Mouse (Mus musculus) telencephalon, adult 2 months (tissue): ENCODE results near the gene Cdrt4.

ENCODE experiments used
- DNase-seq: peaks from one replicate; pipeline ENCODE4 v3.0.0-alpha.2; 2011; ENCODE audit warnings: low read depth, low spot score

Cdrt4 gene

DNA sequence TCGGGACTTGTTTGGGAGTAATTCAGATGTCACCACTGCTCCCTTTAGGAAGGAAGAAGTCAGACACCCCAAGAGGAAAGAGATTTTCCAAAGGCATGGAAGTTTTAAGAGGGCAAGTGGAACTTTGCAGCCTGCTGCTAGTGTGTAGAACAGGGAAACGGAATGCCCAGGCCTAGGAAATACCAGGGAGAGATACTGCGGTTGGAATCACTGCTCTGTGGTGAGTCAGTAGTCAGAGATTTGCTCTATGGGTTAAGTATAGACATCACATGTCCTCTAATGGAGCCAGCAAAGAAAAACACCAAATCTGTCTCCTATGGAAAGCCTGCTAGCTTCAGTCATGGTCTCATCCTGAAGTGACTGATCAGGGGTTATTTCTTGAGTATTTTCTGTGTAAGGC is 10.8 kb upstream of the Cdrt4 start:
- no peak for DNase-seq

DNA sequence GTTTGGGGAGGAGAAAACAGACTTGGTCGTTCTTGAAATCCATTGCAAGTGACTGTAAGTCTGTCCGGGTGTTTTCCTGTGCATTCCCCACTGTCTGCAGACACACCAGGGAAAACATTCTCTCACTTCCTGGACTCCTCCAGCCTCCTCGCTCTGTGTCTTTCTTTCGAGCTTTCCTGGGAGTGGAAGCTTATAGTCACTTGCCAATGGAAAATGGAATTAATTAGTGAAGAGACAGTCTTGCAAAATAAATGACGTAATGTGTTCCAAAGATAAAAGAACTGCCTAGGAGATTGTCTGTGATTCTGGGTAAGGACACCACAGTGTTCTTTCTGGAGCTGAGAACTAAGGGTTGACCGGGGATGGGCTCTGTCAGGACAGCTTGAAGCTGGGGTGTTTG is 7.5 kb upstream of the Cdrt4 start:
- DNase-seq: no peak

DNA sequence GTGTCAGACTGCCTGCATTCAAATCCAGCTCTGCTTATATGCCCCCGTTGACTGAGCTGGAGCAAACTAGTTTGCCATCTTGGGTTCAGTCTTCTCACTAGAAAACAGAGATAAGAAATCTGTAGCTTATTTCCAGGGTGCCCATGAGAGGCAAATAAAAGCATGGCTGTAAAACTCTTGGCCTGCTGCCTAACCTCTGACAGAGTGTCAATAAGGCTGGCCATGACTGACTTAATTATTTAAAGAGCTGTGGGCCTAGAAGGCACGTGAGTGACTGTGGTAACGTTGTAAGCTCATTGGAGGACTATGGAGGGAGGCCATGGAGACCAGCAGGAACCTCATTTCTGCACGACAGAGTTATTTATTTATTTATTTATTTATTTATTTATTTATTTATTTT is 5.5 kb upstream of the Cdrt4 start:
- DNase-seq: no peak

DNA sequence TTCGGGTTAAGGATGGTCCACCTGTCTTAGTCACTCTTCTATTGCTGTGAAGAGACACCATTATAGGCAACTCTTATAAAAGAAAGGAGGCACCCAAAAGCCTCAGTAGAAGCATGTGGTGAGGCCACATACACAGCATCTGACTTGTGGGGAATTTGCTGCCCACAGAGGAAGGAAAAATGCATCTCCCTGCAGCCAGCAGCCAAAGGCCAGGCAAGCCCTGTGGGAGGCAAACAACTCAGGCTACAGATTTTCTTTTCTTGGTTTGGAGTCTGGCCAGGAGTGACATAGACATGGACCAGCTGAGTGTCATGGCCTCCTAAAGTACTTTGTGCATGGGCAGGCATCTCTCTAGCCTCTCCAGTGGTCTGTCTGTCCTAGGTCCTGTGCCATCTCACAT is 1.4 kb upstream of the Cdrt4 start:
- DNase-seq: no peak

DNA sequence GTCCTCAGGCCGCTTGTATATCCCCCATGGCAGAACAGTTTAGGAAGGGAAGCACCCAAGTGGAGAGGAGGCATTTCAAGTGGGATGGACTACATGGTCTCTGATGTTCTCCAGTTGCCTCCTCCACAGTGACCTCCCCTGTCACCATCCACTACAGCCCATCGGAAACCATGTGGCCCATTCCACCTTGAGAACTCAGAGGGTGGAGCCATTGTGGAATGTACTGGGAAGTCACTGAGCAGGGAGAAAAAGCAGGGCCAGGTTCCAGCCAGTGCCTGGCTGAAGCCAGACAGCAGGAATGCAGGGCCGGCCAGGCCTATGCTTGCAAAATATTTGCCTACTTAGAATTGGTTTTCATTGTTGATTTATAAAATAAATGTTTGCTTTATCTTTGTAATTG is 3.8 kb downstream of the Cdrt4 start:
- no peak for DNase-seq

DNA sequence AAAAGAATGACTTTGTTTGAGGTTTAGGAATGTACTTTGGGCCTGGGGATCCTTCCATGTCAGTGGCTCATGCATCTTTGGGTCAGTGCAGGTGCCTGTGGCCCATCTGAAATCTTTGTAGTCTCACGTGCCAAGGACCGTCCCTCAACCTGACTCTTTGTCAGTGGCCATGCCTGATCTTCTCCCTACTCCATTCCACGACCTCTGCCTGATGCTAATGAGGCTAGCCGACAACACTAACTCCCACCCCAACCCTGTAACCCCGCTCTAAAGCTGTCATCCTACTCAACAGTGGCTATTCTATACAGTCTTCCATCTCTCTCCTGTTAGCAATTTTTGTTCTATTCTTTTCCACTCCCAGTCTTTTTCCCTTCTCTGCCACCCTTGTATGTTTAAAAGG is 4.2 kb downstream of the Cdrt4 start:
- no peak for DNase-seq

DNA sequence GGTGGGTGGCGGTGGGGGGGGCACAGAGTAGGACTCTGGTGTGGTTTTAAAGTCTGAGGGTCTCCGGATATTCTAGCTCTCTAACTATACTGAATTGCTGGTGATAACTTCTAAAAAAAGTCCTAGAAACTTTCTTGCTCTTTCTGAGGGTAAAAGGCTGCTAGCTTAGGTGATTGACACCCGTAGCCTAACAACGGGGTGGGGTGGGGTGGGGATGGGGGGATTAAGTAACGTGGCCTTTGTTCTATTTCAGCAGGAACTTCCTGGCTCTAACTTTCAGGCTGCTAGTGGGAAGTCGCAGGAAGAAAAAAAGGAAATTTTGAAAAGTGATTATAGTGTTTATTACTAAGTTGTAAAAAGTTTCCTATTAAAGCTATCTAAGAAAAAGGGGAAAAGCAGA is 4.8 kb downstream of the Cdrt4 start:
- DNase-seq: no peak

DNA sequence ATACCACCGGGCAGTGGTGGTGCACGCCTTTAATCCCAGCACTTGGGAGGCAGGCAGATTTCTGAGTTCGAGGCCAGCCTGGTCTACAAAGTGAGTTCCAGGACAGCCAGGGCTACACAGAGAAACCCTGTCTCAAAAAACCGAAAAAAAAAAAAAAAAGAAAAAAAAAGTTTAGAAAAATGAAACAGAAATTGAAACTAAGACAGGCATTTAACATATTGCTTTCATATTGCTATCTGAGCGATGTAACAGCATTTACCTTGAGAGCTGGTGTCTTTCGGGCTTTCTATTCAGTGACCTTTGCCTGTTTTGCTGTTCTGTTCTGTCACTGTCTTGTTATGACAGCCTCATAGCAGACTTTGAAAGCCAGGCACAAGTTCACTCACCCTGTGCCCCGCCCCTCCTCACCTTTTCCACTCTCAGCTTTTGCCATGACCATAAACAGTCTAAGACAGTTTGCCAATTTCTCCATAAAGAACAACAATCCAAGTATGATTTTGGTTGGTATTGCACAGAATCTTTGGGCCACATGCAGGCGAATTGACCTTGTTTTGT is 6.7 kb downstream of the Cdrt4 start:
- no peak for DNase-seq

DNA sequence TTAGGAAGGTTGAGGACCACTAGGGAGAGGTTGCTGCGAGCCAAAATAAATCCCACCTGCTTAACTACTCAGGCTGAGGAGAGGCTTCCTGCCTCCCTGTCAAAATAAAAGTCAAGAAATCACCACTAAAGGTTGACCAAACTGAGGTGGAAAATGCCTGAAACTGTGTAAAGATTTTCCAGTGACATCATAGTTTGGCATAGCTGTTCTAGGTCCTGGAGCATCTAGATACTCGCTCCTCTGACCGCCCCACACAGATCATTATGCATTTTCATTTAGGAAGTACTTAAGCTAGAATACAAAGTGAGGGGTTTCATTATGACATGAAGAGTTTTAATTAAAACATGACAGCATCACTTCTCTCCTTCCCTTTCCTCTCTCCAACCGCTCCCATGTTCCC is 12.3 kb downstream of the Cdrt4 start:
- DNase-seq: no peak

DNA sequence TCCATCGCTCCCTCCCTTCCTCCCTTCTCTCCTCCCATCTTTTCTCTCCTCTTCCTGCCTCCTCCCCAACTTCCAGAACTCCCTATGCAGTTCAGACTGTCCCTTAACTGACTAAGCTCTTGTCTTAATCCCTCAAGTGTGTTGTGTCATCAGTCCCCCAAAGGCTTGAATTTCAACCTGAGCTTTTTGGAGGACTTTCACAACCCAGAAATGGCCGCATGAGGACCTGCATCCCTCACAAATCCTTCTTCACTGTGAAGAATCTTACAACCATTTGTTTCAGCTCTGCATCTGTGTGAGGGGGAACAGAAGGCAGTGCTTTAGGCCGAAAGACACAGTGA is 15.4 kb downstream of the Cdrt4 start:
- DNase-seq: no peak

DNA sequence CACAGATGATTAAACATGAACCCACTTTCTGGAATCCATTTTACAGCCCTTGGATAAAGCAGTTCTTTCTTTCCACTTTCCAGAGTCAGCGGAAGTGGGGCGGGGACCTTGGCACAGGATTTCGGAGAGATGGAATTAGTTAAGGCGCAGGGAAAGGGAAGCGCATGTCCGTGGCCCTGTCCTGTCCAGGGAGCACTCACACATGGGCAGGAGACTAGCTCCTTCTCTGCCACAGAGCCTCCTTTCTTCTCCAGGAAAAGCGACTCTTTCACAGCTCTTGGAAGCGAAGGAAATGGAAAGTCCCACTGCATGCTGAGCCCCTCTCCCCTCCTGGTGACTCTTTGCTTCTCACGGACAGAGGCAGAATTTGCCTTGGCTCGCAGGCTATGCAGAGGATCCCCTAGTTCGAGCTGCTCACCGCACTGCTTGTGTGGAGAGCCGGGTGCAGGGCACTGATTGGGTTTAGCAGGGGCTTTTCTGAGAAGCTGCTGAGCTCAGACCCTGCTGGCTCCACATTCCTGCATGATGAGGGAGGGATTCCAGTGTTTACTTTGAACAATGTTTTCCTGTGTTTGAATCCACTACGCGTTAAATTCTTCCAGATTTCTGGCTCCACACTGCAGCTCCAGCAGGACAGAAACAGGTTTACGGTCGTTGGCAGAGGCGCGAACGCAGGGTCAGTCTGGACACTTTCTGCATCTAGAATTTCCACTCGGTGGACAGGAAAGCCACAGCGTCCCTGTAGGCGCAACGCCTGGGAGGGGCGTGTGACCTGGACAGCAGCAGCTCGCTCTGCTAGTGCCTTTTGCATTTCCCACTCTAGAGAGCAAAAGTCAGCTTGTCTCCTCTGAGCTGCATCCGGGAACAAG is 16.0 kb downstream of the Cdrt4 start:
- DNase-seq: no peak

DNA sequence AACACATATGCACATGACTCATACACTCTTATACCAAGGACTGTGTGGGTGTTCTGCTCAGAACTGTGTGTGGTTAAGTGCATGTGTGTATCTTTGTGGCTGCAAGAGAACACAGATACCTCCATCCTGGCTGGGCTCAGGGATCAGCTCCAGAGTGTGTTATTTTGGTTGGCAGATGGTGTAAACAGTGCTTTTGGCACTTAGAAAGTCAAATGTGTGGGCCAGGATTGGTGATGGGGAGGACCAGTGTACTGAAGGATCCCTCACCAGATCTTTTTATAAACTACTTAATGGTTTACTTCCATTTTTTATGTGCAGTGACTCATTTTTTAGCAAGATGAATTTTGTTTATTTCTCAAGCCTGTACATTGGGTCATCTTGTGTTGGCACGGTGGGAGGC is 26.2 kb downstream of the Cdrt4 start:
- no peak for DNase-seq

DNA sequence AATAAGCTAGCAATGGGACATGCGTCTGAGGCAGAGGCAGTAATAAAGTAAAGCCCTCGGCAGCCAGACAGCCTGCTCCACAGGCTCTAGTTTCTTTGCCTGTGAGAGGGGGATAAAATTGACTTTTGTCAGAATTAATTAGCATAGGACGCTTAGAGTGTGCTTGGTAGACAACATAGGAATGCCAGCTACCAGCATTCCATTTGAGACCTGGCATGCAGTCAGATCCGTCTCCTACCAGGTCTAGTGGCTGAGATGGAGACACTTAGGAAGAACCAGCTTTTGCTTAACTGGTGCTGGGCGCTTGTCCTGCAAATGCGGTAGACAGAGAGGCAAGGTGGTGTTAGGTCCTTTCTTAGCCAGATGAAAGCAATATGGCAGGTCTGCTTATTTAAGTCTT is 27.9 kb downstream of the Cdrt4 start:
- DNase-seq: no peak

DNA sequence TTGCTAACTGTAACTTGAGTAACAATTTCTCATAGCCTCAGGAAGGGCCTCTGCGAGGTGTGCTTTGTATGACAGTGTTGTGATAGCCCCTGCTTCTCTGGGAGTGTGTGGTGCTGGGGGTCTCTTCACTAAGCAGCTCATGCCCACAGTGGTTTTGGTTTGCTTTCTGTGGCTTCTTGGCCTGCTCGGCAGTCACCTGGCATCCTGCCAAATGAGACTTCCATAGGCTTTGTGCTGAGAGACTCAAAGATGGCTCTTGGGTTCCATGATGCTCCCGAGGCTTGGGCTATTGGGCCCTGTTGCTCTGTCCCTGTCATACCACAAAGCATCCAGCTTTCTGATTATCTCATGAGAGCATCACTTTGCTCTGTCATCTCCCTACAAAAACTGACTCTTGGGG is 30.7 kb downstream of the Cdrt4 start:
- DNase-seq: no peak

DNA sequence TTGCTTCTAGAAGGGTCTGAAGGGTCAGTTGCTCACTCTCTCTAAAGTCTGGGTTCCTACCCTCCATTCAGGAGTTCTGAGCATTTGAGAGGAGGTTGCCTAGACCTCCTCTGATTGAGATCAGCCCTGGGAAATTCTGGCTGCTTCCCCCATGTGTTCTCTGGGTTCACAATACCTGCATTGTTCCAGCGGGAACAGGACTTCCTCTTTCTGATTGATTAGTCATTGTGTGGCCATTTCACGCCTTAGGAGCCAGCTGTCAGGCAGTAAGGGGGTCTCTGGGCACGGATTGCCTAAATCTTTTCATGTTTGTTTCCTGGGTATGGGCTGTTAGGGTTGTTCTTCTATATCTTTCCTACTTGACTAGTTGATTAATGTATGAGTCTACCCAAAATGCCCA is 32.8 kb downstream of the Cdrt4 start:
- DNase-seq: no peak

DNA sequence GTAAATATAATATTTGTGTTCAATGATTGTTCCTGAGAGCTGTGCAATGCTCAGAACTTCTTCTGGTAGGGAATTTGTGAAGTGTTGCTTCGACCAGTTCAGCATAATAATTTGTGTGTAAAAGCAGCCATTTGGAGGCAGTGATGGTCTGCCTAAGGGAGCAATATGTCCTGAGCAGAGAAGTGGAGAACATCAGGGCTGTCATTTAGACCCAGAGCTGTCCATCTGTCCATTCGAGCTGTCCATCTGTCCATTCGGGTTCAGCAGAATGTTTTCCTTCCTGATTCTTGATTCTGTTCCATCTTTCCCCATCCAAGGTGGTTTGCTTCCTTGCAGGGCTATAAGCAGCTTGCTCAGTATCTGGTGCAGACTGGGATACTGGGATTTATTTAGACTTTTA is 33.4 kb downstream of the Cdrt4 start:
- DNase-seq: no peak

DNA sequence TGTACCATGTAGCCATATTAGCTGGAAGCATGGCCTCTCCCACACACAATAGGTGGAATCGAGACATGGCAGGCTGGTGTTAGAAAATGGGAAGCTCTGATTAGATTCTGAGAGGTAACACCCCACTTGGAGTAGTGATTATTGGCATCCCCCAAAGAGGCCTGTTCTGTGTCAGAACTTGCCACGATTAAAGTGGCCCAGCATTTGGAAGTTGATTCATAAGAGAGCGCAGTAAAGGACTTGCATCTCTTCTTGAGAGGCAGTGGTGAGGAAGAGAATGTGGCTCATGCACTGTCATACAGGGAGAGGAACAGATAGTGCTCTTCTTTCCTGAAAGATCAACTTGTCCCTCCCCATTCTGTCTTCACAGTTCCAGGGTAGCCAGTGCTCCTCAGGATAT is 34.1 kb downstream of the Cdrt4 start:
- DNase-seq: no peak

DNA sequence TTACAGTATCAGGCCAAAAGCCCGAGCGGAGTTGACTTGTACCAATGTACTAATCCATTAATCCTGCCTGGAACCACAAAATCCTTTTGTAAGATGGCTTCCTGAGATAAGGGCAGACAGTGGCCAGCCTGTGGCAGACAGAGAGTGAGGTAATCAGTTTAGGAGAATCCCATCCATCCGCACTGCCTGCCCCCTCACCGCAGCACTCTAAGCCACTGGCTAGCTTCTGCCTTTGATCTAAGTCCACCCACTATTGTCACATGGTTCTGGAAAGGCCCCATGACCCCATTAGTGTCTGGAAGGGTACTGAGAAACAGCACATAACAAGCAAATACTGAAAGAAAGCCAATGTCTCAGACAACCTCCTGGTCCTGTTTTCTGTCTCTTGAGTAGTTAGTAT is 35.6 kb downstream of the Cdrt4 start:
- DNase-seq: no peak

DNA sequence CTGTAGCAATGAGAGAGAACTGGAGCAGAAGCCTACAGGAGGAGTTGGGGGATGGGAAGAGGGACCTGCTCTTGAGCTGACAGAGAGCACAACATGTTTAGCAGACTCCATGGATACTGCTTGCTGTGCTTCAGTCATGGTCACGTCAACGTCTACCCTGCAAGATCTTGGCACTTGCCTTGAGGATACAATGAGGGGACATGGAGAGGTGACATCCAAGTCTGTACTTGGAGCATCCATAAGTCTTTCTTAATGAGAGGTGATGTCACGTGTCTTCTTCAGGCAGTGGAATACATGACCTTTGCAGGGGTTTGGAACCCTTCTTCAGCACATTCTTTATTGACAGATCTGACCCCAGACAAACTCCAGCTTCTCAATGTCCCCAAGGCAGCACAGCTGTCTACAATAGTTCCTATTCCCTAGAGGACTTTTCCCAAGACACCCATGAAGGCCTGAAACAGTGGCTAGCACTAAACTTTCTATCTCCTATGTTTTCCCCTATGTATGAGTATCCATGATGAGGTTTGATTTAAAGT is 39.2 kb downstream of the Cdrt4 start:
- DNase-seq: no peak

DNA sequence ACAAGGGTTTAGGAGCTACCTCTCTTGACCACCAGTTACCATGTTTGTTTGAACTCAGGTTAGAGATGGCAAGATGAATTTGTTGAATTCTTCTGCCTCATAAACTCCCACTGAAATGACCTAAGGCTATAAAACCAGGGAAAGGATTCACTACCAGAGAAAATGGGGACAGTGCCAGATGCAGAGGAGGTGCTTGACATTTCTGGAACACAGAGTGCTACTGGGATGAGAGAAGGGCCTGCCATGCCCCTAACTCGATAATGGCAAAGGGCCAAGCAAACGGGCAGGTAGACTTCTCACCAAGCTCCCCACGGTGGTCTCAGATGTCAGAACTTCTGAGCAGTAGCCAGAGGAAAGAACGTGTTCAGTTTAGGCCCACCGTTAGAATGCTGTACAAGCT is 39.8 kb downstream of the Cdrt4 start:
- no peak for DNase-seq

DNA sequence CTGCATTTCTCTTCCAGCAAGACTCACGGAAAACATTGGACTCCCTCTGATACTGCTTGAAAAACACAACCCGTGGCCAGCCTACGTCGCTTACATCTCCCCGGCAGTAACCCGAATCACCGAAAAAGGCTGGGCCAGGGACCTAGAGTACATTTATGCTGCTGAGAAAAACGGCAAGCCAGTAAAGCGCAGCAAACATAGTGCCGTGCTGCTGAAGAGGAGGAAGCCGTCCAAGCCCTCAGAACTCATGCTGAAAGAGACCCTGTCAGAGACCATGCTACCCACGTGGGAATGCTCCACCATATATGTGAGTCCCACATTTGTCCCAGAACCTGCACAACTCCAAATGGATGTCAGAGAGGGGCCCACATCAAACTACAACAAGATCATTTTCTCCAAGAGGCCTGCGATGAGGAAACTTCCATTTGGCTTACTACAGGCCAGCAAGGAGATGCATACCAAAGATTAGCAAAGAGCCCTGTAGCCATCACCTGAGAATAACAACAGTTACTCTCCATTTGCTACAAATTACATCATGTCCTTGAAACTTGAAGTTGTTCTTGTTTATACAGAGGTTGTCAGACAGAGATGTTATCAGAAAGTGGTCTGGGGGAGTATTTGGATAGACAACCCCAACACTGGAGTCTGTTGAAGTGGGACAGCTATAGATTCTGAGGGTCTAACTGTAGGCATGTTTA is 41.7 kb downstream of the Cdrt4 start:
- DNase-seq: no peak

DNA sequence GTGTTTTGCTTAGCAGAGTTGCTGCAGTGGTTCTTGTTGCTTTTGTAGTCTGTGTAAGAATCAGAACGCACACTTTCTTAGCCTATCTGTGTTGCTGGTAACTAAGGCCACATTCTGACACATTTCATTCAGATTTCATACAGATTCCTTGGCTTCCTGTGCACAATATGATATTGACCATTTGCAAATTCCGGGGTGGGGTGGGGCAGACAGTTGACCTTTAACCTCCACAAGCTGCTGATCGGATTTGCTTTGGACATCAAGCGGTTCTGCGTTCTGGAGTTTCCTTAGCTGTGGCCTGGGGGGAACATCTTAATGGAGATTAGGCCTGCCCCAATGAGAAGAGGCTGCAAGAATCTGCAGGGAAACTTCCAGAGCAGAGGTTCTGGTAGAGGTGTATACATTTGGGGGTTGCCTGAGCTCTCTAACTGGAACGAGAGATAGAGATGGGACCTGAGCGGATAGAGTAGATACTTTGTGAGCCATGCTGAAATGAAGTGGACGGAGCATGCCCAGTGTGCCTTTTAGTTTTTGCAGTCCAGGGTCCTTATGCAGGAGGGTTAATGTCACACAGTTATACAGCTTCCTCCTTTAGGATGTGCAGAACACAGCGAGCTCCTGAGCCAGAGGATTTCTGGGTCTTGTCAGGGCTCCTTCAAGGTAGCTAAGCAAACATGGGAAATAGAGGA is 44.2 kb downstream of the Cdrt4 start:
- no peak for DNase-seq
